Mouse (Mus musculus) left cerebral cortex, postnatal 4 days (tissue): Measurements from ENCODE around the gene Tnfrsf13c. TPM values are rescaled to one million over a fixed set of nuclear protein-coding genes. Genes with fewer than 3 reads are reported as not detected.
"Not testable (repeated sequence)": the region's sequence is repeated elsewhere in the genome, so short reads cannot be mapped to it uniquely, and the experiment has no call there.

Source experiments
- DNase-seq: peaks from one replicate; pipeline ENCODE4 v3.0.0-alpha.2; 2022
- intact Hi-C: fragments of 180-260 bp; cut with DNase I; formaldehyde crosslinking; loops from one replicate; pipeline ENCODE4 v1.15.1; 2025
- total RNA-seq, 2 experiments: library from RNA; stranded (reverse); gene quantifications; 2 replicates each; pipeline ENCODE4 v1.2.3; 2021

Tnfrsf13c gene
- 1 to 10 TPM in 1 of 2 experiments, under 1 TPM in 1; 0.46 to 1.1 TPM for total RNA-seq

DNA sequence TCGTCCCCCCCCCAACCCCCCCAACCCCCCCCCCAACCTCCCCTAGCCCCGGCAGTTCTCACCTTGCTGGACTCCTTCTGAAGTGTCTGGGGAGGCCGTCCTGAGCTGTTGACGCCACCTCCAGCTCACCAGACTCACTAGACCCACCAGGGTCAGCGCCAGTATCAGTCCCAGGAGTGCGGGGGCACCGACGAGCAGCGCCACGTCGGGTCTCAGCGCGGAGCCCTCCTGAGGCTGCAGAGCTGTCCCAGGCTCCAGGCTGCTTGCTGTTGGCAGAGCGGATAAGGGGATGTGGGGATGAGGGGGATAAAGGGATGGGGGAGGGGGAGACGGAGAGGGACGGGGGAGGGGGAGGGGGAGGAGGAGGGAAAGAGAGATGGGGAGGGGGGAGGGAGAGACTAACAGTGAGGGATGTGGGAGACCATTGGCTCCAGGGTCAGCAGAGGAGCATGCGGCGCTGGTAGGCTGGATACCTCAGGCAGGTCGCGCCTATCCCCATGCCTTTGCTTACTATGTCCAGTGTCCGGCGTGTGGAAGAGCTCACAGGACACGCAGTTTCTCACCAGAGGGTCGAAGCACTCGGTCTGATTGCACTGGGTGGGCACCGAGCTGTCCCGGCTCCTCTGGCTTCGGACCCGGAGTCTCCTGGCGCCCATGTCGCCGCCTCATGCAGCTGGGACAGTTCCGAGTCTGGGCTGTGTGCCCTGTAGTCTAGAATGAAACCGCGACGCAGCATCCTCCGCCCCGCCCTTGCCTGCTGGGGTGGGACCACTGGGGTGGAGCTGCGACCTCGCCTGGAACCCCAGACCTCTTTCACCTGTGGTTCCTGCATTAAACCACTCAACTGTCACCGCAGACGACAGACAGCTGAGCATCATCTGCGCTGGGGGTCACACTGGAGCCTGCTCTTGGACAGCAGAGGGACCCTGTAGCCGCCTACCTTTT lies at the start of gene Tnfrsf13c:
TSS of gene Tnfrsf13c (minus strand) at position 713 of the 945 bp plus-strand sequence.
- intact Hi-C loops = no loop called here
- peak; percentile 73 for DNase-seq

DNA sequence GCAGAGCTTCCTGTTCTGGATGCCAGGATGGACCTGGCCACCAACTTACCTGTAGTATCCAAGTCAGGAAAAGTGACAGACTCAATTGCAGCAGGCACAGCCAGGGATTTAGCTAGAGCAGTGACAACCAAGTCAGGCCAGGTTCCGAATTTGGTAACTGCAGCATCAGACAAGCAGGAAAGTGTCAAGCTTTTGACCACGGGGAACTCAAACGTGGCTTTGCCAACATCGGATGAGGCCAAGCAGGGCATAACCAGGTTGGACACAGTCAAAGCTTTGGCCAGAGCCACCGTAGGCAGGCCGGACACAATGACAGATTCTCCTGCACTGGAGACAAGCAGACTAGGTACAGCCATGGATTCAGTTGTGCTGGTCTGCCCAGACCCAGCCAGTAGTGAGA lies 48.1 kb upstream of the Tnfrsf13c start:
- intact Hi-C loops = no loop called here
- no peak for DNase-seq

DNA sequence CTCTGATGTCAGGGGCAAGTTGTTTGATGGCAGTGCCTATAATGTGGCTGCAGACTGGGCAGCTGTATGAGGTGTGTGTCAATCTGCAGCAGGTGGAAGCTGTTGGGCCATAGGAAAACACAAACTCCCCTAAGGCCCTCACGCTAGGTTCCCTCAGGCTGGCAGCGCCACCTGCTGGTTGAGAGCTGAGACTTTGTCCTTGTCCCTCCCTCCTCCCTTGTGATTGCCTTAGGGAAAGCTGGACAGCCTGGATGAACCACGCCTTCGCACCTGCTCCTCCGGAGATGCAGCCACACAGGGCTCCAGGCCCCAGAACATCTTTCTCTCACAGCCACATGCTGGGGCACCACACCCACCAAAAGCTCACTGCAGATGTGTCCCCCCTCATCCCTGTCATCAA lies 47.0 kb upstream of the Tnfrsf13c start:
- DNase-seq = peak; percentile 91
- intact Hi-C loops = no loop called here

DNA sequence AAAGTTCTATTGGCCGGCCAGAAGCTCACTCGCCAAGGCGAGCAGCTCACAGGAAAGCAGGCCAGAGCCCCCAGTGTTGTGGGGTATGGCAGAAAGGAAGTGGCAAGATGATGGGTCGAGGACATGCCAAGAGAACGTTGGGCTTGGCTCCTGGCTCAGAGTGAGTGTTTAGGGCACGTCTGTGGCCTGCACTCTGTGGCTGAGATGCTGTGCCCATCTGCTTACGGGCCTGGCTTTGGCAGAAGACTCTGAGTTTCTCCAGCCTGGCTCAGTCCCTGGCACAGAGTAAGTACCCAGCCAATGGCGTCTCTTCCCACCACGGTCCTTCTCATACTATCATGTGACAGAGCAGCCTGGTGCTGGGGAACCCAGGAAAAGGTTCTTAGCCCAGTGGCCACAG lies 44.6 kb upstream of the Tnfrsf13c start:
- peak; percentile 73 for DNase-seq
- intact Hi-C loops = loop anchor here (5.0 kb wide), 1 partner anchor 149 kb away; no protein-coding TSS in a partner anchor

DNA sequence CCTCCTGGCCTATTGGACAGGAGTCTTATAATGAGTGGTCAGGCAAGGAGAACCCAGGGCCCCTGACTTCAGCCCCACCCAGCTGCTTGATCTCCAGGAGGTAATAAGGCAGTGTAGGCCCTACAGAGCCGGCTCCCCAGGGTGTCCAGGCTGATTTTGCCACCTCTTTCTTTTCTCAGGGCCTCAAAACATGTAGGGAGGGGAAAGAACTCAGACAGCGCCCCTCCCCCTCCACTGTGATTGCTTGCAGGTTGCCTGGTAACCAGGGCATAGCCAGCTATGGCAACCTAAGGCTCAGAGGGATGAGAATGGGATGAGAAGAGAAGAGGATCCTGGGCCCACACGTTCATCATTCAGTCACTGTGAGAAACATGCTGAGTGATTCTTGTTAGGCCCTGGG lies 44.0 kb upstream of the Tnfrsf13c start:
- DNase-seq = peak; percentile 60
- intact Hi-C loops = loop anchor here (5.0 kb wide), 1 partner anchor 149 kb away; no protein-coding TSS in a partner anchor

DNA sequence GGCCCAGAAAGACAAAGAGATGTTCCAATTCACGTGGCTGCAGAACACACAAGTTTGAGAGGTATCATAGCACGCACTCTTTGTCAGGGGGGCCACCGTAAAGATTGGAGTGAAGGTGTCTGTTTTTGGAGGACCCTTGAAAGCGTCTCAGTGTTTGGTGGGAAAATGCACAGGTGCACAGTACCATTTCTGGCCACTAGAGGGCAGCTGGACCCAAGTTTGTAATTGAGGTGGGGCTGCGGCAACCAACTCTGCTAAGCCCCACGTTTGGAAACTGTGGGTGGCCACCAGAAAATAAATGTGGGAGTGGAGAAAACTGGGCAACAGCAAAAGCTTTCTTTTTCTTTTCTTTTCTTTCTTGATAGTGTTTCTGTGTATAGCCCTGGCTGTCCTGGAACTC lies 42.2 kb upstream of the Tnfrsf13c start:
- intact Hi-C loops = loop anchor here (5.0 kb wide), 1 partner anchor 151 kb away; no protein-coding TSS in a partner anchor
- peak; percentile 75 for DNase-seq

DNA sequence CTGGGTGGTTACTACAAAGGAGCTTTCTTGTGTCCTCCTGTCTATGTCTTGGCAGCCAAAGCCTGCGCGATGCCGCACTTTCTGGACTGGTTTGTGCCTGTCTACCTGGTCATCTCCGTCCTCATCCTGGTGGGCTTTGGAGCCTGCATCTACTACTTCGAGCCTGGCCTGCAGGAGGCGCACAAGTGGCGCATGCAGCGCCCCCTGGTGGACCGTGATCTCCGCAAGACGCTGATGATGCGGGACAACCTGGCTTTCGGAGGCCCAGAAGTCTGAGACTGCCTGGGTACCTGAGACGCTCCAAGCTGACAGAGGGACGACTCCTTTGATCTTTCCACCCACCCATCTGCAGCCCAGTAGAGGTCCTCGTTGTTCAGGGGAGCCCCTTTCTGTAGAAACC lies 35.3 kb upstream of the Tnfrsf13c start:
- peak; percentile 85 for DNase-seq
- intact Hi-C loops = no loop called here

DNA sequence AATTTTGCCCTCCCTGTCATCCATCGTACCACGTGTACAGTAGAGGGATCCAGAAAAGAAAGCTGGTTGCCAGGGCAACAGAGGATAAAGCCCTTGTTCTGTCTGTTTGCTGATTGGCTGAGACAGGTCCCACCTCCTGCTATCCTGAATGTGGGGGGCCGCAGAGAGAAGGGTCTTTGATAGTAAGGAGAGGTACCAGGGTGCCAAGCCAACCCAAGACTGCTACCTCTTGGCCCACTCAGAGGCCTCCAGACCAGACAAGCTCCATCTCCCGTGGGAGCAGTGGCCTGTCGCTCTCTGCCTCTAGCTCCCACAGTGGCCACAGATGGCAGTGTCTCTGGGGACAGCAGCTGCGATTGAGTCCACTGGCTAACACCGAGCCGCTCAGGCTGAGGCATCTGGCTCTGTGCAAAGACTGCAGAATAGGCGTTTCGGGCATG lies 31.8 kb upstream of the Tnfrsf13c start:
- DNase-seq = peak; percentile 84
- intact Hi-C loops = no loop called here

DNA sequence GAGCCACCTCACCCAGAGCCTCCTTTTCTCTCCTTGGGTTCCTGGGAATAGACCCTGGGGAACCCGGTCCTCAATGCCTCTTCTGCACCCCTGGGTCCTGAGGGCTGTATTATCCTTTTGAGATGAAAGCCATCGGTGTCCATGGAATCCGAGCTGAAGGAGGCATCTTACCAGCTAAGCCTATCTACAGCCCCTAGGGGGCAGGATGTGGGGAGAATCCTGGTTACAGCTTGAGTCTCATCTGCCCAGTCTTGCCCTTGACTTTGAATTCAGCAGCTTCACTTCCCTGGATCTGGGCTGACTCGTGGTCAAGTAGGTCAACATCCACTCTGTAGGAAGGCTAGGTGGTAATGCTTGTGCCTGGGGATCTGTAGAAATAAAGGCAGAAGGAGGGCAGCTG lies 31.1 kb upstream of the Tnfrsf13c start:
- DNase-seq = no peak
- intact Hi-C loops = no loop called here

DNA sequence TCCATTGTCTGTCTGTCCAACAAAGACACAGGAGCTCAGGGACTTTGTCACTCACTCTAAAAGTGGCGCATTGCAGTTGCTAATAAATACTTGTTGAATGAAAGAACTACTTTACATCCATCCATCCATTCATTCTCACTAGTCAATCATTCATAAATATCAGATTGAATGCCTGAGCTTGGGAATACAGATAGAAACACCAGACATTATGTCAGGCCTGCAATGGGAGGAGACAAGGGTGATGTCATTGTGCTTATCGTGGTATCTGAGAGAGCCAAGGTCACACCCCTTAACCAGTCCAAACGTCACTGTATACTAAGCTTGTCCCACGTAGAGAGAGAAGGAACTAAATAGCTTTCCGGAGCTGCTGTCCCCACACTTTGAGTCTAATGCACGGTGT lies 27.9 kb upstream of the Tnfrsf13c start, which contains the start of gene 1500009C09Rik:
TSS of gene 1500009C09Rik (plus strand) at position 301 of the 400 bp plus-strand sequence.
- DNase-seq = no peak
- intact Hi-C loops = no loop called here

DNA sequence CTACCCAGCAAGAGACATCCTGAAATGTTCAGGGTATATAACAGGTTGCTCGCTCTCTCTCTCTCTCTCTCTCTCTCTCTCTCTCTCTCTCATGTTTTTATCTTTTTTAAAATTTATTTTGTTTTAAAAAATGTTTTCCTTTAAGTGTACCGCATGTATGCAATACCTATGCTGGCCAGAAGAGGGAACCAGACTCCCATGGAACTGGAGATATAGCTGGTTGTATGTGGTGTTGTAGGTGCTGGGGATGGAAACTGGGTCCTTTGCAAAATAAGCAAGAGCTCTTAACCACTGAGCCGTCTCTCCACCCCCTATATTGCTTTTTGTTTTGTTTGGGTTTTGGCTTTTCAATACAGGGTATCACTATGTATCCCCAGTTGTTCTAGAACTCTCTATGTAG lies 27.4 kb upstream of the Tnfrsf13c start:
- intact Hi-C loops = no loop called here
- no peak for DNase-seq

DNA sequence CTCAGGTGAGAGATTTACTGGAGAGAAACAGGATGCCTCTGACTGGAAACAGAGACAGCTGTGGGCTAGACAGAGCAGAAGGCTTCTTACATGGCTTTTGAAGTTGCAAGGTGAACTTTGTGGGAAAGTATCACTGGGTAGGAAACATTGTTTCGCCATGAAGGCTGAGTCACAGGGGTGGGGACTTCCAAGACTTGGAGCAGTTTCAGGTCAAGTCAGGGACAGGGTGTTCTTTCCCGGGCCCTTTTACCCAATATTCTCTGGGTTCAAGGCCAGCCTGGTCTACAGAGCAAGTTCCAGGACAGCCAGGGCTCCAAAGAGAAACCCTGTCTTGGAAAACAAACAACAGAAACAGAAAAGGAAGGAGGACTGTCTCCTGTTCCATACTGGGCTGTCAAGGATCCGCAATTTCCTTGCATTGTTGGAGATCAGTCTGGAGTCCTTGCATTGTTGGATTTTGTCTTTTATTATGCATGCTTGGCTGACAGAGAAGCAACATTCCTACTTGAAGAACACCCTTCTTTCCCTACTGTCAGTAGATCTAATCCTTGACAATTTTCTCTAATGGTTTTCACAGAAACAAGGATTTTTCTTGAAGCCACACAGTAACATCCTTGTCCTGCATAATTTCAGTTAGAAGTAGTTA lies 23.1 kb upstream of the Tnfrsf13c start:
- no peak for DNase-seq

DNA sequence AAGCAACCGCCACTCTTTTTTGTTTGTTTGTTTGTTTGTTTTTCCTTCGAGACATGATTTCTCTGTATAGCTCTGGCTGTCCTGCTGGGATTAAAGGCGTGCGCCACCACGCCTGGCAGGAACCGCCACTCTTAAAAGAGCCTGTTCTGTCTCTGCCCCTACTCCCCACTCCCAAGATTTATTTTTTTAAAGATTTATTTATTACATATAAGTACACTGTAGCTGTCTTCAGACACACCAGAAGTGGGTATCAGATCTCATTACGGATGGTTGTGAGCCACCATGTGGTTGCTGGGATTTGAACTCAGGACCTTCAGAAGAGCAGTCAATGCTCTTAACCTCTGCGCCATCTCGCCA lies 20.6 kb upstream of the Tnfrsf13c start:
- intact Hi-C loops, DNase-seq: not testable (repeated sequence)

More for the DNA sequence above, 23.1 kb upstream of the Tnfrsf13c start:
- intact Hi-C loops = no loop called here

DNA sequence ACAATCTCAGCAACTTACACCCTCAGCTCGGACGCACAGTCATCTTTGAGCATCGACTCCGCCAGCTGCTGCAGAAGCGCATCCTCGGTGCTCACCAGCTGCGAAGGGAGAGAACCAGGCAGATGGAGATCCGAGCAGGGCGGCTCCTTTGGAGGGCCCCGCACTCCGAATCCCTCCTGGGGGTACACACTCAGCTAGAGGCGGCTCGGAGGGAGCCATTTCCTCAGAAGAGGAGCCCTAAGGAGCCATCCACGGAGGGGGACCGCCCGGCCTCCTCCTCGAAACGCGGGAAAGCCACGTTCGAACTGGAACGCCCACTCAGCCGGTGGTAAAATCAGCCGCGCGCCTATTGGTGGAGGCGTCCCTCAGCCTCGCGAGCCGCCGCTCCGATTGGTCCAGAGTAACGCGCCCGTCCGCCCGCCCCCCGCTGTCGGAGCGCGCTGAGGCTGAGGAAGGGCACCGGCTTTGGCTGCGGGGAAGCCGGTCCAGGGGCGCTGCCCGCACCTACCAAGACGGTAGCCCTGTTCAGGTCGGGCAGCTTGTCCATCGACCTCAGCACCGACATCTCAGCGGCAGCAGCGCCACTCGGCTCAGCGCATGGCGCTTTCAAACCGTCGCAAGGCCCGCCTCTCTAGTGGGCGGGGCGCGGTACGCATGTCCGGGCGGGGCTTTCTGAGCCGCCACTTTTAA lies 20.1 kb upstream of the Tnfrsf13c start, which contains the start of gene Cenpm:
TSS of gene Cenpm (minus strand) at position 634 of the 690 bp plus-strand sequence.
- peak; percentile 95 for DNase-seq
- intact Hi-C loops = no loop called here

DNA sequence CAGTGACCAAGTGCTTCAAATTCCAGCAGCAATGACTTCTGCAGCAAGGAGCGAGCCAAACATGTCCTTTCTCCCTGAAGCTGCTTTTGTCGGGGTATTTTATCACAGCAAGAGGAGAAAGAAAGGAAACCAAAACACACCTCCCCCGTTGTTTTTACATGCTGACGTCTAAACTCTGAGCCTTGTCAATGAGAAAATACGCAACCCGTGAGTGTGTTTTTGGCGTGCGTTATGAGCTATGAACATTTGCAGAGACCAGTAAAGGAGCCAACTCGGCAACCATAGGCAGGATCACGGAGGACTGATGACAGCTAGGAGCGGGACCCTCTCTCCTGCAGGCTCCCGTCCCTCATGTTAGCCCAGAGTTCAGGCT lies 19.6 kb upstream of the Tnfrsf13c start:
- intact Hi-C loops = no loop called here
- DNase-seq = no peak

DNA sequence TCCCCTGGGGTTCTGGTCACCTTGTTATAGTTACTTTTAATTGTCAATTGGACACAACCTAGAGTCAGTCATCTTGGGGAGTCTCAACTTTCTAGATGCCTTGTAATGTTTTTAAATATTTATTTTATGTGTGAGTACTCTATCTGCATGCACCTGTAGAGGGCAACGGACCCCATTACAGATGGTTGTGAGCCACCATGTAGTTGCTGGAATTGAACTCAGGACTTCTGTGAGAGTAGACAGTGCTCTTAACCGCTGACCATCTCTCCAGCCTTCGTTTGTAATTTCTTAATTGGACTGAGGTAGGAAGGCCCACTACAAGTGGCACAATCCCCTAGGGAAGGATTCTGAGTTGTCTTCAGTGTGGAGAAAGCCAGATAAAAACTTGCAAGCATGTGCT lies 19.1 kb upstream of the Tnfrsf13c start:
- DNase-seq = no peak
- intact Hi-C loops = no loop called here

DNA sequence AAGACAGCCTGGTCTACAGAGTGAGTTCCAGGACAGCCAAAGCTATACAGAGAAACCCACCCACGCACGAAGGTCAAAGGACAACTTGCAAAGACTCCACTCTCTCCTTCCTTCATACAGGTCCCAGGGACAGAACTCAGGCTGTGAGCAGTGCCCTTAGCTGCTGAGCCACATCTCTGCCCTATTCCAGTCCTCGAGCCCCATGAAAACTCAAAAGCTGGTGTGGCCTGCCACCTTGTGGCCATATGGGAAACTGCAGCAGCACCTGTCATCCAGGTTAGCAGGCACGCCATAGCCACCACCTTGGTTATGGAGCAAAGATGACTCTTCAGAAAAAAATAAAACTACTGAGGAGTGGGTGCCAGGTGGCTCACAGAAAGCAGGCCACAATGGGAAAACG lies 12.4 kb upstream of the Tnfrsf13c start:
- intact Hi-C loops = loop anchor here (2.0 kb wide), 1 partner anchor 172 kb away; no protein-coding TSS in a partner anchor

DNA sequence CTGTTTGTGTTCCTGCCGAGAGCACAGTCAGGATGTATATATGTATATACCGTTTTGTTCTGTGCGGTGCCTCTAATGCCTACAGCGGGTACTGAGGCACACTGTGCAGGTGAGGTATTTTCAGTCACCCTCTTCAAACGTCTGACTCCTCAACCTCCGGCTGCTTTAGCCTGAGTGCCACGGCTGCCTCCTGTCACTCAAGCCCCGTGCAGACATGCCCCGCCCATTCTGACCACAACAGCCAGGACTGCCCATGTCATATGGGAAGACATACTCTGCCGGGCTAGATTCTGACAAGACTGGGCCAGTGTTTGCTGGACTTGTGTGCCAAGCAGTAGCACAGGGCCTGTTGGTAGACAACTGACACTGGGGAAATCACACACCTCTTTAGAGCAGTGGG lies 11.5 kb upstream of the Tnfrsf13c start:
- intact Hi-C loops = loop anchor here (2.0 kb wide), 1 partner anchor 171 kb away; no protein-coding TSS in a partner anchor
- no peak for DNase-seq

More for the DNA sequence above, 12.4 kb upstream of the Tnfrsf13c start:
- peak; percentile 80 for DNase-seq

DNA sequence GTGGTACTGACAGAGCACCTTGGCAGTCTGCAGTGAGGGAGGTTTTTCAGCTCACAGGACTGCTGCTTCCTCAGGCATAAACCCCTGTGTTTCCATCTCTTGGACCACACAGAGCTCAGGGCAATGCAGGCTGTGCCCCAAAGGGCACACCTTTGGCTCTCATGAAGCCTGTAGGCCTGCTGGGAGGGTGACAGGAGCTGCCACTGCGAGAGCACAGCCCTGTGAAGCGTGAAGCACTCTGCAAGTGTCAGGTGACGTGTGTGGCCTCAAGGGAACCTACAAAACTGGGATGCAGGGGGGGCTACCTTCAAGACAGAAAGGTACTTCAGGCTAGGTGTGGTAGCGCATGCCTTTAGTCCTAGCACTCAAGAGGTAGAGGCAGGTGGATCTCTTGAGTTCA lies 8.5 kb upstream of the Tnfrsf13c start:
- intact Hi-C loops = no loop called here
- DNase-seq = no peak

DNA sequence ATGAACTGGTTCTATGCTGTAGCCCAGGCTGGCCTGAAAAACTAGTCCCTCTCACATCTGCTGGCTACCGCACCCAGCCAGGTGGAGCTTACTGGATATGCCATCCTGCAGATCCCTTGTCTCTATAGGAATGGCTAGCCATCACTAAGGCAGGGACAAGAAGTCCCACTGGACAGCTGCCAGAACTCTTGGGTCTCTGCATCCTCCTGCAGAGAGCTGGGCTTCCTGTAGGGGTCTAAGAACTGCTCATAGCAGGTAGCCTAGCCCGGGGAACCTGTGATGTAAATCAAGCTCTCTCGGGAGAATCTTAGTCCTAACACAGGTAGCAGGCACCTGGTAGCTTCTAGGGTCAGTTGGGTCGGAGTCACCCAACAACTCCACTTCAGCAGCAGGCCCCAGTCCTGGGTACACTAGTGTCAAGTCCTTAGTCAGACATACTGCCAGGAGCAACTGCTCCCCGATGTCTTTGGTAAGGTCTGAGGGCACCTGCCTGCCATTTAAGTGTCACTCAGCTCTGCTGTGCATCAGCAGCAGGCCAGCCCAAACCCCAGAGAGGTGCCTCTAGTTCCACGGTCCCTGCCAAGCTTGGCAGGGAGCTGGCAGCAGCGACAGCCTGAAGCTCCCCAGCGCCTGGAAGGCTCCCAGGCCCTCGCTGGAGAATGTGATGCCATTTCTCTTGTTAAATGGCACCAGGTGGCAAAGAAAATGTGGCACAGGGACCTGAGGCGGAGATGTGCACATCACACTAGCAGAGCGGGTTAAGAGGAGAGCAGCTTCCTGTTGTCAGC lies 7.6 kb upstream of the Tnfrsf13c start:
- DNase-seq = peak; percentile 82
- intact Hi-C loops = no loop called here
